Mouse (Mus musculus) liver, embryonic 11.5 days (tissue): ENCODE measurements around the gene March6. TPM values are rescaled to one million over a fixed set of nuclear protein-coding genes. Genes with fewer than 3 reads are reported as not detected.

ENCODE experiments used
- ATAC-seq: fragments of 200-750 bp; cut with Nextera tagmentation; replicated peaks from 2 replicates; pipeline ENCODE4 v1.8.0; 2017; ENCODE audit warnings: moderate number of reproducible peaks, mild to moderate bottlenecking, moderate TSS enrichment, moderate library complexity; ENCODE audit not compliant: low FRiP score
- DNase-seq: peaks from one replicate; pipeline ENCODE4 v3.0.0-alpha.2; 2017; ENCODE audit warnings: low spot score
- H3K27ac ChIP-seq: fragments of 300-500 bp; sonication (generic); 2 replicates; pipeline ENCODE4 v1.5.1; 2014; ENCODE audit warnings: mild to moderate bottlenecking, low read depth, low read length, control low read depth
- H3K27me3 ChIP-seq: fragments of 300-500 bp; sonication (generic); replicated peaks from 2 replicates; pipeline ENCODE4 v1.6.1; 2014; ENCODE audit warnings: low read length, mixed read lengths; ENCODE audit not compliant: control insufficient read depth, insufficient read depth
- H3K36me3 ChIP-seq: fragments of 300-500 bp; sonication (generic); 2 replicates; pipeline ENCODE4 v1.6.1; 2014; ENCODE audit warnings: mild to moderate bottlenecking, low read length, moderate library complexity, mixed read lengths; ENCODE audit not compliant: control insufficient read depth, insufficient read depth
- H3K4me1 ChIP-seq: fragments of 300-500 bp; sonication (generic); replicated peaks from 2 replicates; pipeline ENCODE4 v1.6.1; 2014; ENCODE audit warnings: low read length, mixed read lengths; ENCODE audit not compliant: control insufficient read depth, insufficient read depth
- H3K4me2 ChIP-seq: fragments of 300-500 bp; sonication (generic); 2 replicates; pipeline ENCODE4 v1.6.1; 2014; ENCODE audit warnings: mild to moderate bottlenecking, control low read depth, moderate library complexity
- H3K4me3 ChIP-seq: fragments of 300-500 bp; sonication (generic); 2 replicates; pipeline ENCODE4 v1.5.1; 2014; ENCODE audit warnings: low read depth, low read length, control low read depth
- H3K9ac ChIP-seq: fragments of 300-500 bp; sonication (generic); 2 replicates; pipeline ENCODE4 v1.6.1; 2014; ENCODE audit warnings: low read depth, low read length, control low read depth
- H3K9me3 ChIP-seq: fragments of 300-500 bp; sonication (generic); 2 replicates; pipeline ENCODE4 v1.6.1; 2016; ENCODE audit warnings: low read length, inconsistent platforms, mixed read lengths; ENCODE audit not compliant: control insufficient read depth
- WGBS: fragments of 180-500 bp; shearing (Covaris S2); extraction: QIAGEN DNeasy Blood & Tissue Kit; methylation state at CpG from one replicate; pipeline ENCODE4 v1.1.7; 2014; 5-methylcytosine and 5-hydroxymethylcytosine counted together
- polyA plus RNA-seq: library from polyadenylated mRNA; unstranded; fragments of >200 nt; fragmentation: Nextera tagmentation; extraction: Ambion mirVana; gene quantifications from 2 replicates; pipeline ENCODE4 v1.2.1, GENCODE M21; 2014

Gene March6
- polyA plus RNA-seq, 1 experiment from 2014 or later, result 36.1 TPM

DNA sequence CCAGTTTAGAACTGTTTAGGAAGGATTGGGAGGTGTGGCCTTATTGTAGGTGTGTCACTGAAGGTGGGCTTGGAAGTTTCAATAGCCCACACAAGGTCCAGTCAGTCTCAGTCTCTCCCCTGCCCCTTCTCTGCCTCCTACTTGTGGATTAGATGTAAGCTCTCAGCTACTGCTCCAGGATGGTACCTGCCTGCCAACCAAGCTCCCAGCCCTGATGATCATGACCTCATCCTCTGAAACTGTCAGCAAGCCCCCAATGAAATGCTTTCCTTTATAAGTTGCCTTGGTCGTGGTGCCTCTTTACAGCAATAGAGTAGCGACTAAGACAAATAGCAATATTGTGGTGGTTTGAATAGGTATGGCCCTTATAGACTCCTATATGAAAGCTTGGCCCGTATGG lies 7.5 kb upstream of the March6 start:
- H3K9ac ChIP-seq, result no peak overlapping the region
- H3K4me1 ChIP-seq, result peaks cover 65% of the 10 kb centered on the region
- no peaks in the 10 kb centered on the region for H3K36me3 ChIP-seq
- DNase-seq (no peak), ATAC-seq (no peak)
- H3K27me3 ChIP-seq, result no peaks in the 10 kb centered on the region
- no peak overlapping the region for H3K4me3 ChIP-seq
- no peak overlapping the region for H3K4me2 ChIP-seq
- no peak overlapping the region for H3K27ac ChIP-seq
- WGBS, result 86% methylated on average over 3 of the region's 3 CpGs
- no peaks in the 10 kb centered on the region for H3K9me3 ChIP-seq

- H3K27me3 ChIP-seq, result no peaks in the 10 kb centered on the region
- no peak overlapping the region for H3K4me2 ChIP-seq
- no peaks in the 10 kb centered on the region for H3K9me3 ChIP-seq
- 92% methylated on average over 2 of the region's 2 CpGs for WGBS
- no peak overlapping the region for H3K4me3 ChIP-seq
- H3K36me3 ChIP-seq, result no peaks in the 10 kb centered on the region
- H3K27ac ChIP-seq, result no peak overlapping the region
- H3K9ac ChIP-seq, result no peak overlapping the region
- ATAC-seq (no peak), DNase-seq (no peak)
- peaks cover 67% of the 10 kb centered on the region for H3K4me1 ChIP-seq
These were observed 6.9 kb upstream of the March6 start for GRCm38 (mm10) chr15:31537706-31538105.

GRCm38 (mm10) chr15:31536051-31536737 lies 5.3 kb upstream of the March6 start:
- H3K4me1 ChIP-seq, result peaks cover 60% of the 10 kb centered on the region
- no peak overlapping the region for H3K4me2 ChIP-seq
- no peak overlapping the region for H3K9ac ChIP-seq
- no peak overlapping the region for H3K4me3 ChIP-seq
- no peaks in the 10 kb centered on the region for H3K27me3 ChIP-seq
- H3K9me3 ChIP-seq, result no peaks in the 10 kb centered on the region
- no peak for ATAC-seq
- H3K36me3 ChIP-seq, result no peaks in the 10 kb centered on the region
- DNase-seq, result no peak
- 32% methylated on average over 7 of the region's 7 CpGs for WGBS
- 0 out of 2 replicates have a peak overlapping the region, but pooled peaks have one; percentile 1 for H3K27ac ChIP-seq

DNA sequence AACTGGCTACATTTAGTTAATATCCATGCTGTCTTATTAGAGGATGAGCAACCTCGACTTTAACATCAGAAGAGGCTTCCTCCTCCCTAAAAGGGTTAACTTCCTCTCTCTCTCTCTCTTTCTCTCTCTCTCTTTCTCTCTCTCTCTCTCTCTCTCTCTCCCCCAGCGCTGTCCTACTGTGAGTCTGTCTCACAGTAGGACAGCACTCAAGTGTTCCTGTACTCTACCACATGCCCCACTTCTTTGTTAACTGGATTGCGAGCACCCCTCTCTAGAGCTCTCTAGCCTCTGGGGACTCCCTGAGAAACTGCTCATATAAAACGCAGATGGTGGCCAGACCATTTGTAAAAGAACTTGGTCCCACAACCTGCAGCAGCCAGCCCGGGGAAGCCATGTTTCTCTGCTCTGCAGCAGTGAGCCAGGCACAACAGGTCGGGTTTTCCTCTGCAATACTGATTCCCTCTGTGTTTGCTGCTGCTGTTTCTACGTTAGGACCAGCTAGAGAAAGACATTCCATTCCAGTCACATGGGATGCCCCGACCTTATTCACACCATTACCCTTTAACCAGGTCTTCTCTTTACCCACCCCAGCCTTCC lies 4.5 kb upstream of the March6 start:
- ATAC-seq (no peak), DNase-seq (no peak)
- Histone ChIP-seq H3K36me3 (no peaks in the 10 kb centered on the region), H3K9ac (no peak overlapping the region; the same call in 1 of the 2 replicates), H3K4me2 (no peak overlapping the region; the same call in 1 of the 2 replicates), H3K9me3 (no peaks in the 10 kb centered on the region), H3K4me1 (peaks cover 52% of the 10 kb centered on the region), H3K4me3 (no peak overlapping the region), H3K27me3 (no peaks in the 10 kb centered on the region), H3K27ac (peak overlapping the region; percentile 72; the same call in 1 of the 2 replicates)
- 38% methylated on average over 8 of the region's 8 CpGs for WGBS

- no peaks in the 10 kb centered on the region for H3K36me3 ChIP-seq
- no peaks in the 10 kb centered on the region for H3K27me3 ChIP-seq
- no peaks in the 10 kb centered on the region for H3K9me3 ChIP-seq
- ATAC-seq (no peak), DNase-seq (no peak)
- no peak overlapping the region; the same call in 1 of the 2 replicates for H3K4me2 ChIP-seq
- peak overlapping the region; percentile 72 for H3K27ac ChIP-seq
- 68% methylated on average over 7 of the region's 7 CpGs for WGBS
- no peak overlapping the region for H3K9ac ChIP-seq
- H3K4me3 ChIP-seq, result no peak overlapping the region
- peaks cover 47% of the 10 kb centered on the region for H3K4me1 ChIP-seq
These were observed 3.8 kb upstream of the March6 start for GRCm38 (mm10) chr15:31534421-31535258.

GRCm38 (mm10) chr15:31533529-31533928 lies 2.7 kb upstream of the March6 start:
- Histone ChIP-seq H3K9ac (no peak overlapping the region), H3K27ac (peak overlapping the region; percentile 80), H3K36me3 (no peaks in the 10 kb centered on the region), H3K4me1 (peaks cover 51% of the 10 kb centered on the region), H3K9me3 (no peaks in the 10 kb centered on the region), H3K4me3 (no peak overlapping the region), H3K27me3 (no peaks in the 10 kb centered on the region), H3K4me2 (peak overlapping the region; percentile 24; the same call in 1 of the 2 replicates)
- peak; percentile 48 for ATAC-seq
- 55% methylated on average over 2 of the region's 2 CpGs for WGBS
- no peak for DNase-seq

DNA sequence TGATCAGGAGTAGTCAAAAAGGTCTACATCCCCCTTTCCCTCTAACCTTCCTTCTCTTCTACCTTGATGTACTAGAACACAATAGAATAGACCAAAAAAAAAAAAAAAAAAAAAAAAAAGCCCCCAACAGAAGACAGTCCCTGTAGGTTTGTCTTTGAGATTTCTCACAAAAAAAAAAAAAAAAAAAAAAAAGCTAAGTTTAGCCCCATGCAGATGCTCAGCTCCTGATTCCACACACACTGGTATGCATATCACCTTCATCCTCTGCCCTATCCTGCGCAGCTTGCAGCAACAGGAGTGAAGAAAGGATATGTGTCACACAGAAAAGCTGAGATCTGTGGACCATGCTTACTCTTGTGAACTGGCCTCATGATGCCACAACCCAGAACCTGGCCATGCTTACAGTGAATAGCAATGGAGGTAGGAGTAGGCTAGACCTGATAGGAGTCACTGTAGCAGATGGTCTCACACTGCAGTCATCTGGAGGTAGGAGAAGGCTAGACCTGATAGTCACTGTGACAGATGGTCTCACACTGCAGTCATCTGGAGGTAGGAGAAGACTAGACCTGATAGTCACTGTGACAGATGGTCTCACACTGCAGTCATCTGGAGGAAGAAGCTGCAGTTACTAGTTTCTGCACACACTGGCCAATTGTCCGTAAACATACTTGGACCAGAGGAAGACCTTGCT lies 1.6 kb upstream of the March6 start:
- H3K4me1 ChIP-seq, result peaks cover 51% of the 10 kb centered on the region
- H3K4me3 ChIP-seq, result peak overlapping the region; percentile 87
- H3K36me3 ChIP-seq, result peaks cover under 1% of the 10 kb centered on the region; the same call in 1 of the 2 replicates
- no peaks in the 10 kb centered on the region for H3K27me3 ChIP-seq
- WGBS, result 83% methylated on average over 2 of the region's 2 CpGs
- no peaks in the 10 kb centered on the region for H3K9me3 ChIP-seq
- H3K27ac ChIP-seq, result peak overlapping the region; percentile 80
- no peak overlapping the region for H3K9ac ChIP-seq
- ATAC-seq (peak; percentile 24), DNase-seq (no peak)
- peak overlapping the region; percentile 70 for H3K4me2 ChIP-seq
